Comparison of ENCODE assay signal across 8 mouse cellular contexts in genomic region chr4:32057102-32057501, GRCm38 (mm10).
DNase-seq lines count a peak whose midpoint lies in the region; ATAC-seq and TF ChIP-seq lines count a peak whose summit lies in the region.

No protein-coding gene starts in this region.

- H3K27me3 ChIP-seq in cerebellum, adult 2 months (ENCODE audit: control insufficient read depth, insufficient read depth, low read length) = no peaks in the 10 kb centered on the region
- no peaks in the 10 kb centered on the region for H3K27me3 ChIP-seq in hindbrain, embryonic 13.5 days
- no peaks in the 10 kb centered on the region for H3K27me3 ChIP-seq in lung, postnatal 0 days (replicated peaks; ENCODE audit: insufficient read depth, low read length)
- no peaks in the 10 kb centered on the region for H3K27me3 ChIP-seq in stomach, postnatal 0 days (ENCODE audit: control insufficient read depth, insufficient read depth, low read length)

- H3K36me3 ChIP-seq in hindbrain, embryonic 13.5 days = no peaks in the 10 kb centered on the region
- H3K36me3 ChIP-seq in lung, postnatal 0 days (ENCODE audit: insufficient read depth, low read length) = no peaks in the 10 kb centered on the region
- H3K36me3 ChIP-seq in stomach, postnatal 0 days (ENCODE audit: control insufficient read depth, insufficient read depth, low read length) = no peaks in the 10 kb centered on the region

- ATAC-seq in hindbrain, embryonic 13.5 days (ENCODE audit: low FRiP score) = peak; percentile 60; the same call in 1 of the 2 replicates
- peak; percentile 49; the same call in 1 of the 2 replicates for ATAC-seq in lung, postnatal 0 days
- peak; percentile 81; the same call in 1 of the 2 replicates for ATAC-seq in stomach, postnatal 0 days (ENCODE audit: low FRiP score, low TSS enrichment)

- no peaks in the 10 kb centered on the region for H3K9me3 ChIP-seq in hindbrain, embryonic 13.5 days
- H3K9me3 ChIP-seq in lung, postnatal 0 days (ENCODE audit: low read length) = no peaks in the 10 kb centered on the region
- no peaks in the 10 kb centered on the region for H3K9me3 ChIP-seq in stomach, postnatal 0 days (ENCODE audit: control insufficient read depth, low read length)

- TF ChIP-seq EP300 in lung, postnatal 0 days (IDR thresholded peaks at IDR 0.05) = no peak
- TF ChIP-seq EP300 in stomach, postnatal 0 days (optimal IDR thresholded peaks at IDR 0.05) = no peak

- H3K4me3 ChIP-seq in cerebellum, adult 2 months (replicated peaks; ENCODE audit: insufficient read depth, low read depth, low read length) = no peak overlapping the region
- H3K4me3 ChIP-seq in hindbrain, embryonic 13.5 days = no peak overlapping the region
- H3K4me3 ChIP-seq in lung, postnatal 0 days (ENCODE audit: low read depth, low read length) = no peak overlapping the region
- H3K4me3 ChIP-seq in stomach, postnatal 0 days (ENCODE audit: low read depth, low read length) = no peak overlapping the region

- no peaks in the 10 kb centered on the region for H3K4me1 ChIP-seq in cerebellum, adult 2 months (ENCODE audit: control insufficient read depth, insufficient read depth, low read length)
- peaks cover 19% of the 10 kb centered on the region for H3K4me1 ChIP-seq in hindbrain, embryonic 13.5 days (replicated peaks)
- H3K4me1 ChIP-seq in lung, postnatal 0 days (ENCODE audit: insufficient read depth, low read depth, low read length) = no peaks in the 10 kb centered on the region
- H3K4me1 ChIP-seq in stomach, postnatal 0 days (replicated peaks; ENCODE audit: control insufficient read depth, insufficient read depth) = no peaks in the 10 kb centered on the region

- H3K27ac ChIP-seq in cerebellum, adult 2 months (ENCODE audit: insufficient read depth, low read length) = no peak overlapping the region
- no peak overlapping the region for H3K27ac ChIP-seq in hindbrain, embryonic 13.5 days
- H3K27ac ChIP-seq in lung, postnatal 0 days (ENCODE audit: low read length) = no peak overlapping the region
- H3K27ac ChIP-seq in stomach, postnatal 0 days (replicated peaks) = no peak overlapping the region

- H3K9ac ChIP-seq in hindbrain, embryonic 13.5 days = no peak overlapping the region
- no peak overlapping the region for H3K9ac ChIP-seq in lung, postnatal 0 days (replicated peaks; ENCODE audit: low read depth)
- H3K9ac ChIP-seq in stomach, postnatal 0 days (ENCODE audit: low read length) = no peak overlapping the region

- H3K4me2 ChIP-seq in hindbrain, embryonic 13.5 days = no peak overlapping the region
- H3K4me2 ChIP-seq in lung, postnatal 0 days (replicated peaks; ENCODE audit: low read depth, low read length) = no peak overlapping the region
- H3K4me2 ChIP-seq in stomach, postnatal 0 days (replicated peaks; ENCODE audit: low read depth) = no peak overlapping the region

- DNase-seq in adrenal gland, postnatal 14 days = peak; percentile 21
- DNase-seq in adrenal gland, adult 18-20 months (ENCODE audit: low spot score in 2 of 2) = no peak
- peak; percentile 20 to 50 for DNase-seq in CD8-positive naive resting alpha-beta T cell, adult 2 months (ENCODE audit: low read depth in 2 of 2, low spot score in 2 of 2)
- peak; percentile 17 to 40 for DNase-seq in cerebellum, adult 2 months
- peak; percentile 76 for DNase-seq in lung, postnatal 0 days (ENCODE audit: low spot score)
- DNase-seq in stomach, postnatal 0 days (ENCODE audit: low spot score) = peak; percentile 35
- no peak for DNase-seq in right cerebral cortex, postnatal 4 days

- 38% methylated on average over 5 of the region's 5 CpGs for WGBS in cerebellum, adult 2 months
- 45% methylated on average over 5 of the region's 5 CpGs for WGBS in hindbrain, embryonic 13.5 days
- WGBS in lung, postnatal 0 days = 43% methylated on average over 5 of the region's 5 CpGs
- WGBS in stomach, postnatal 0 days = 48% methylated on average over 5 of the region's 5 CpGs

- TF ChIP-seq POLR2A in cerebellum, adult 2 months (IDR thresholded peaks at IDR 0.05; ENCODE audit: borderline replicate concordance, insufficient read depth, low read length) = no peak

- peak; percentile 60 for TF ChIP-seq CTCF in cerebellum, adult 2 months (IDR thresholded peaks at IDR 0.05; ENCODE audit: borderline replicate concordance, insufficient read depth, low read depth, low read length)
- peak; percentile 85 for TF ChIP-seq CTCF in lung, postnatal 0 days (IDR thresholded peaks at IDR 0.05)
- TF ChIP-seq CTCF in stomach, postnatal 0 days (IDR thresholded peaks at IDR 0.05; ENCODE audit: low read depth) = peak; percentile 88

Comparison
In these comparisons a context has a peak if more than half of its experiments do, and no peak if none do; other contexts are left out.
1. DNase-seq: peak in adrenal gland, postnatal 14 days (single experiment), CD8-positive naive resting alpha-beta T cell, adult 2 months (2 of 2), cerebellum, adult 2 months (2 of 2), lung, postnatal 0 days (single experiment) and stomach, postnatal 0 days (single experiment); none in adrenal gland, adult 18-20 months (0 of 2) and right cerebral cortex, postnatal 4 days (single experiment).
2. Peak in every context shown above with its lines, with median percentiles within 50 percentile points of each other: CTCF ChIP-seq and ATAC-seq.